Mouse (Mus musculus) neural tube, embryonic 15.5 days (tissue): ENCODE measurements around the gene Mlf2. TPM values are rescaled to one million over a fixed set of nuclear protein-coding genes. Genes with fewer than 3 reads are reported as not detected.
A peak's percentile ranks its signal among the peaks of the same experiment; 100 is the strongest.

Experiments
- ATAC-seq: fragments of 200-750 bp; cut with Nextera tagmentation; 2 replicates; pipeline ENCODE4 v1.8.0; 2017; ENCODE audit warnings: mild to moderate bottlenecking, moderate TSS enrichment, moderate library complexity; ENCODE audit not compliant: low FRiP score
- H3K27ac ChIP-seq: fragments of 300-500 bp; sonication (generic); replicated peaks from 2 replicates; pipeline ENCODE4 v1.5.1; 2015; ENCODE audit warnings: mild to moderate bottlenecking, inconsistent platforms
- H3K27me3 ChIP-seq: fragments of 300-500 bp; sonication (generic); replicated peaks from 2 replicates; pipeline ENCODE4 v1.6.1; 2015; ENCODE audit warnings: inconsistent platforms
- H3K36me3 ChIP-seq: fragments of 300-500 bp; sonication (generic); 2 replicates; pipeline ENCODE4 v1.6.1; 2015; ENCODE audit warnings: inconsistent platforms
- H3K4me1 ChIP-seq: fragments of 300-500 bp; sonication (generic); 2 replicates; pipeline ENCODE4 v1.6.1; 2015; ENCODE audit warnings: inconsistent platforms
- H3K4me2 ChIP-seq: fragments of 300-500 bp; sonication (generic); 2 replicates; pipeline ENCODE4 v1.6.1; 2015; ENCODE audit warnings: inconsistent platforms, mild to moderate bottlenecking, moderate library complexity
- H3K4me3 ChIP-seq: fragments of 300-500 bp; sonication (generic); replicated peaks from 2 replicates; pipeline ENCODE4 v1.5.1; 2015; ENCODE audit warnings: mild to moderate bottlenecking, inconsistent platforms
- H3K9ac ChIP-seq: fragments of 300-500 bp; sonication (generic); replicated peaks from 2 replicates; pipeline ENCODE4 v1.6.1; 2015; ENCODE audit warnings: mild to moderate bottlenecking, inconsistent platforms
- H3K9me3 ChIP-seq: fragments of 300-500 bp; sonication (generic); replicated peaks from 2 replicates; pipeline ENCODE4 v1.6.1; 2016; ENCODE audit warnings: inconsistent platforms
- WGBS: fragments of 180-500 bp; shearing (Covaris S2); methylation state at CpG from one replicate; pipeline ENCODE4 v1.1.7; 2015; ENCODE audit warnings: mixed read lengths; 5-methylcytosine and 5-hydroxymethylcytosine counted together
- polyA plus RNA-seq: library from polyadenylated mRNA; unstranded; fragments of >200 nt; fragmentation: Nextera tagmentation; extraction: Ambion mirVana; gene quantifications from 2 replicates; pipeline ENCODE4 v1.2.1, GENCODE M21; 2015

The Mlf2 gene
- polyA plus RNA-seq, 1 experiment from 2014 or later: 603 TPM

DNA sequence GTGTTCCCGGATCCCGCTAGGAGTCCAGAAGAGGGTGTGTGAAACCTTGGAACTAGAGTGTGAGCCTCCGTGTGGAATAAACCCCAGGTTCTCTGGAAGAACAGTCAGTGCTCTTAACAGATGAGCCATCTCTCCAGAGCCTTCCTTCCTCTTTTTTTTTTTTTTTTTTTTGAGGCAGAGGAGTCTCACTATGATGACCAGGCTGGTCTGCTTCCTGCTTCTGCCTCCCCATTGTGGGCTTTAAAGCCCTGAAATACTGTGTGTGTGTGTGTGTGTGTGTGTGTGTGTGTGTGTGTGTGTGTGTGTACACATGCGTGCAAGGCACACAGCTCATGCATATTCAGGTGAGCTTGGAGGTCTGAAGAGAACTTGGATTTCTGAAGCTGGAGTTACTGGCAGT is 9.6 kb upstream of the Mlf2 start:
- H3K9me3 ChIP-seq: no peaks in the 10 kb centered on the region
- peaks cover 34% of the 10 kb centered on the region for H3K4me1 ChIP-seq
- no peak overlapping the region for H3K4me2 ChIP-seq
- no peaks in the 10 kb centered on the region for H3K27me3 ChIP-seq
- ATAC-seq: no peak
- no peaks in the 10 kb centered on the region for H3K36me3 ChIP-seq
- no peak overlapping the region for H3K9ac ChIP-seq
- 63% methylated on average over 4 of the region's 4 CpGs for WGBS
- H3K4me3 ChIP-seq: no peak overlapping the region
- peak overlapping the region; percentile 100 for H3K27ac ChIP-seq

DNA sequence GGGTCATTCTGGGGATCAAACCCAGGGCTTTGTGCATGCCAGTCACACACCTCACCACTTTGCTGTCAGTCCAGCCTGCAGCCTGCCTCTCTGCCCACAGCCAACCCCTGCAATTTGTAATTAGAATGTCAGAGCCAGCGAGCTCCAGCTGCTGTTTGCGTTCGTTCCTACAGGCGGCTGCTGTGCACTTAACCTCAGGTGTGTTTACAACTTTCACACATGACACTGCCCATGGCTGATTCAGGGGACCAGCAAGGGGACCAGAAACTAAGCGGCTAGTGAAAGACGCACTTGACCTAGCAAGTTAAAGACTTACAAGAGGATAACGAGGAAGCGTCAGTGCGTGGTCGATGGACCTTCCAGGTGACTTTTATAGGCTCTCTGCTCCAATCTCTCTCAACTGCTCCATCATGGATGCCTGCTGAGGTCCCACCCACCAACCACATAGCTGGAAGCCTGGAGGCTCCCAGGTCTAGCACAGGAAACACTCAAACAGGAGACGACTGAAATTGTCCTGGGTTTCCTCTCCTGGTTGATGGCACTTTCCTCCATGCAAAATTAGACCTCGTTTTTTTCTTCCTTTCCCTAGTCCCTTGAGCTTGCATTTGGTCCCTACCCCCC is 5.9 kb upstream of the Mlf2 start:
- Histone ChIP-seq H3K4me3 (no peak overlapping the region), H3K4me2 (no peak overlapping the region; the same call in 1 of the 2 replicates), H3K27me3 (no peaks in the 10 kb centered on the region), H3K27ac (no peak overlapping the region; the same call in 1 of the 2 replicates), H3K9me3 (no peaks in the 10 kb centered on the region), H3K9ac (no peak overlapping the region), H3K36me3 (no peaks in the 10 kb centered on the region), H3K4me1 (peaks cover 20% of the 10 kb centered on the region)
- 34% methylated on average over 12 of the region's 12 CpGs for WGBS
- ATAC-seq: no peak

DNA sequence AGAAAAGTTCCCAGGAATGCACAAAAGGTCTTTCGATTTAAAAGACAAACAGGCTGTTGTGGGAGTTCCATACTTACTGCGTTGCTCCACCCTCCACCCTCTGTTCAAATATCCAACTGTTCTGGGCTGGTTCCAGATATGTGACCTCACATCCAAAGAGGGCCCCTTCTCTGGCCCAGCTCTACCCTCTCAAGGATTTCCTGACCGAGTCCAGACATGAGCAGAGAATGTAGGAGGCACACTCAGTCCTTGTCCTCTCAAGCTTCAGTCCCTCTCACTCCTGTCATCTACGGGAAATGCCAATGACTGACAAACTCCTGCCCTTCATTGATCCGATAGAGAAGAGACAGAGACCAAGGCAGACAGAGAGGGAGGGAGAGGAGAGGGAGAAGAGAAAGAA is 5.2 kb upstream of the Mlf2 start:
- Histone ChIP-seq H3K4me1 (peaks cover 18% of the 10 kb centered on the region), H3K9ac (no peak overlapping the region), H3K27ac (no peak overlapping the region), H3K9me3 (no peaks in the 10 kb centered on the region), H3K27me3 (no peaks in the 10 kb centered on the region), H3K36me3 (no peaks in the 10 kb centered on the region), H3K4me2 (no peak overlapping the region; the same call in 1 of the 2 replicates), H3K4me3 (no peak overlapping the region)
- WGBS: 61% methylated on average over 5 of the region's 5 CpGs
- ATAC-seq: no peak

DNA sequence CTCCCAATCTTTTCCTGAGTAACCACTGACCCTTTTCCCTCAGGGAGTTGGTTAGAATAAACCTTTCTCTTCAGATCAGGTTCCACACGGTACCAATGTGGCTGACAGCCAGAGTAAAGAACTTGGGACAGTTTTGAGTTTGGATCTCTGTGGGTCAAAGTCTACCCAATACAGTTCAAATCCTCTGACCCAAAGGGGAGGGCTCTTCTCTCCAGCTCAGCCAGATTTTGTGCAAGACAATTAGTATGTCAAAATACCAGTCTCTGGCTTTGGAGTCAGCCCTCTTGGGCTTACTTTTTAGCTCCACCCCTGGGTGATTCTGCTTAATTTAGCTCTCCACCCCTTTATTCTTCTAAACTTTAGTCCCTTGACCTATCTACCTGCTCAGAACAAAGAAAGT is 955 bp upstream of the Mlf2 start:
- Histone ChIP-seq H3K27me3 (no peaks in the 10 kb centered on the region), H3K4me3 (peak overlapping the region; percentile 97), H3K4me2 (peak overlapping the region; percentile 87), H3K4me1 (peaks cover 36% of the 10 kb centered on the region), H3K27ac (peak overlapping the region; percentile 97), H3K9ac (peak overlapping the region; percentile 26), H3K36me3 (peaks cover 20% of the 10 kb centered on the region), H3K9me3 (no peaks in the 10 kb centered on the region)
- WGBS: 31% methylated on average over 1 of the region's 1 CpGs
- ATAC-seq: no peak

DNA sequence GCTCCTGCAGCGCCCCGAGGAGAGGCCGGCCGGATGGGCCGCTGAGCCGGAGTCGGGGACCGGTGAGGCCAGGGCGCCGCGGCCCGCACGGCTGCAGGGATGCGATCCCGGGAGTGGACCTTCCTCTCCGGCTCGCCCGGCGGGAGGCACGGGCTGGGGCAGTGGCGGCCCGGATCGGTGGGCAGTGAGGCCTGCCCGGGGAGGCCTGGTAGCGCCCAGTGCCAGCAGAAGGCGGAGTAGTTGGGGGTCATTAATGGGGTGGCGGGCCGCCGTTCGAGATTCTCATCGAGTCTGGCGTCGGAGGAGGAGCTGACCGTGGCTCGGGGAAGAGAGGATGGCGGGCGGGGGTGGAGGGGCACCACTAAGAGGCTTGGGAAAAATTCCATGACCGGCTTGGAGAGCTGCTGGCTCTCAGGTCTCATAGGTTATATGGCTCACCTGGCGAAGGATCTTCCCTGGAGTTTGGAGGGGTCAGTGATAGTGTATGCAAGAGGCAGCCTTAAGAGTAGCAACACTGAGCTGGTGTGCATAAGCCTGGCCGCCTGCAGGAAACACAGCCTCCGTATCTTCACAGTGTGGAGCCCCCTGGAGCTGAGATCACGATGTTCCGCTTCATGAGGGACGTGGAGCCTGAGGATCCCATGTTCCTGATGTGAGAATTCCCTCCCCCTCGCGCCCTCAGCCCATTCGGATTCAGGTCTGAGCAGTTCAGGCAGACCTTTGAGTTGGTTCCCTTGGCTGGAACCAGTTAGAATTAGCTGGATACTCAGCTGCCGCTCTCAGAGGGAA is 533 bp downstream of the Mlf2 start:
- peaks cover 35% of the 10 kb centered on the region for H3K36me3 ChIP-seq
- H3K27me3 ChIP-seq: no peaks in the 10 kb centered on the region
- H3K9me3 ChIP-seq: no peaks in the 10 kb centered on the region
- H3K4me2 ChIP-seq: peak overlapping the region; percentile 87
- ATAC-seq: peak; percentile 33
- peak overlapping the region; percentile 97 for H3K27ac ChIP-seq
- WGBS: 3% methylated on average over 43 of the region's 48 CpGs
- peak overlapping the region; percentile 97 for H3K4me3 ChIP-seq
- peaks cover 36% of the 10 kb centered on the region for H3K4me1 ChIP-seq
- peak overlapping the region; percentile 96 for H3K9ac ChIP-seq

DNA sequence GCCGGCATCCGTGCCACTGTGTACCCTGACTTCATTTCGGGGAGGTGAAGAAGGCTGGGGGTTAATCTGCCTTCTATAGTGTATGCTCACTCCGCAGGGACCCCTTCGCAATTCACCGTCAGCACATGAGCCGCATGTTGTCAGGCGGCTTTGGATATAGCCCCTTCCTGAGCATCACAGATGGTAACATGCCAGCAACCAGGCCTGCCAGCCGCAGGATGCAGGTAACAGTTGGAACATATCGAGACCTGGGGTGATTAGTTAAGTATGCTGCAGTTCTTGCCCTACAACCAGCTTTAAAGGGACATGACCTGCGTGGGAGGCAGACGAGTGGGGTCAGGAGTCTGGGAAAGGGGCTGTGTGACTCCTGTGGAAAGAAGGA is 1.1 kb downstream of the Mlf2 start:
- Histone ChIP-seq H3K27me3 (no peaks in the 10 kb centered on the region), H3K9me3 (no peaks in the 10 kb centered on the region), H3K36me3 (peaks cover 41% of the 10 kb centered on the region), H3K9ac (peak overlapping the region; percentile 96), H3K27ac (peak overlapping the region; percentile 97), H3K4me1 (peaks cover 36% of the 10 kb centered on the region), H3K4me3 (peak overlapping the region; percentile 97), H3K4me2 (peak overlapping the region; percentile 87)
- 47% methylated on average over 12 of the region's 12 CpGs for WGBS
- ATAC-seq: no peak

DNA sequence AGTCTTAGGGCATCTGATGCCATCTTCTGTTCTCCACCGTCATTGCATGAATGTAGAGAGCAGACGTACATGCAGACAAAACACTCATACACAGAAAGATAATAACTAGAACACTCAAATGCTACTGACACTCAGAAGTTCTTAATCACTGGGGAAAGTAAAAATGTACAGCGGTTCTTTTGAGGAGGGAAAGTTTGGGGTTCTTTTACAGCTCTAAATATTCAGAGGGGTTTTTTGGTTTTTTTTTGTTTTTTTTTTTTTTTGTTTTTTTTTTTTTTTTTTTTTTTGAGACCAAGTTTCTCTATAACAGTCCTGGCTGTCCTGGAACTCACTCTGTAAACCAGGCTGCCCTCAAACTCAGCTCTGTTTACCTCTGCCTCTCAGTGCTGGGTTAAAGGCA is 1.9 kb downstream of the Mlf2 start:
- H3K9me3 ChIP-seq: no peaks in the 10 kb centered on the region
- H3K9ac ChIP-seq: no peak overlapping the region
- H3K27me3 ChIP-seq: no peaks in the 10 kb centered on the region
- peaks cover 46% of the 10 kb centered on the region for H3K36me3 ChIP-seq
- H3K4me3 ChIP-seq: peak overlapping the region; percentile 97; the same call in 1 of the 2 replicates
- peak overlapping the region; percentile 87; the same call in 1 of the 2 replicates for H3K4me2 ChIP-seq
- peaks cover 36% of the 10 kb centered on the region for H3K4me1 ChIP-seq
- WGBS: 93% methylated on average over 3 of the region's 3 CpGs
- ATAC-seq: no peak
- no peak overlapping the region for H3K27ac ChIP-seq

DNA sequence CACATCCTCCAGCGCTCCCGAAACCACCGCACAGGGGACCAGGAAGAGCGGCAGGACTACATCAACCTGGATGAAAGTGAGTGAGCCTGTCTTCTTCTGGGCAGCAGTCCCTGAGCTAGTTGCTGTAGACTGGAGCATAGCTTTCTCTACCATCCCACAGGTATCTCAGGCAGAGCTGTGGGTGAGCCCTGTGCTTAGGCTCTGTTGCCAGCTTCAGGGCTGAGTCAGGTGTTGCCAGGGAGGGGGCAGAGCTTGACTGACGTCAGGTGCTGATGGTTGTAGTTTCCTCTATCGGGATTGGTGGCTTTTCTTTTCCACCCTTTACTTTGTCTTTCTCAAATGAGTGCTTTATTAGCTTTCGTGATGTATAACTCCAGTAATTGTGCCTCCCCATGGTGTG is 3.5 kb downstream of the Mlf2 start:
- 0 out of 2 replicates have a peak overlapping the region, but pooled peaks have one; percentile 30 for H3K9ac ChIP-seq
- 96% methylated on average over 7 of the region's 7 CpGs for WGBS
- H3K27me3 ChIP-seq: no peaks in the 10 kb centered on the region
- H3K36me3 ChIP-seq: peaks cover 52% of the 10 kb centered on the region
- H3K4me3 ChIP-seq: no peak overlapping the region
- no peak overlapping the region for H3K4me2 ChIP-seq
- H3K27ac ChIP-seq: no peak overlapping the region
- peaks cover 35% of the 10 kb centered on the region for H3K4me1 ChIP-seq
- H3K9me3 ChIP-seq: no peaks in the 10 kb centered on the region
- no peak for ATAC-seq

DNA sequence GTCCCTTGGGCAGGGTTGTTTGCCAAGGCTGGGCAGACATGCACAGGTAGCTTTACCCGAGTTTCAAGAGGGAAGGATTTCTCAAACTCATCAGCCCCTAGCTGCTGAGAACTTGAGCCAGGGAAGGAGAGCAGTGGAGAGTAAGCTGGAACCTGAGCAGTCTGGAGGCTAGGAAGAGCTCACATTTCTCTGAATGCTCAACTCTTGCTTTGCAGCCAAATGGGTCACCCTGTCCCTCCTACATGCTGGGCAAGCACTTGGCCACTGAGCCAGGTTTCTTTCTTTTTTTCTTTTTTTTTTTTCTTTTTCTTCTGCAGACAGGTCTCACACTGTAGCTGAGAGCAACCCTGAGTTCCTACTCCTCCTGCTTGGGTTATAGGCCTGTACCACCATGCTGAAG is 5.5 kb downstream of the Mlf2 start:
- Histone ChIP-seq H3K9ac (no peak overlapping the region), H3K4me2 (no peak overlapping the region)
- 93% methylated on average over 1 of the region's 1 CpGs for WGBS

DNA sequence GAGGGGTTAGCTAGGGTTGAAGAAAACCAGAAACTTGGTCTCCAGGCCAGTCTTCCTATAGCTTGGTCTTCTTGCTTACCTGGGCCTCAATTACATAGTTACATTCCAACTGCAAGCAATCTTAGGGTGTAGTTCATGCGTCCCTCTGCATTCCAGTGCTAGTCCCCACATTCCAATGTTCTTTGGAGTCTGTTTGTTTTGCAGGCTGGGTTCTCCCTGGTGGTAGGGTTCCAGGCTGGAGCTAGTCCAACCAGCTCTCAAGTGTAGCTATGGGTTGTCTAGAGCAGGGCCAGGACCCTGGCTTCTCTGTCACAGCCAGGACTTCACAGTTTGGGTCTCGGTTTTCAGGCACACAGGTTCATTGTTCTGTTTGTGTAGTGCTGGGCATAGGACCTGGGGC is 6.3 kb downstream of the Mlf2 start:
- H3K9me3 ChIP-seq: no peaks in the 10 kb centered on the region
- peaks cover 52% of the 10 kb centered on the region for H3K36me3 ChIP-seq
- no peaks in the 10 kb centered on the region for H3K27me3 ChIP-seq
- ATAC-seq: no peak
- H3K4me2 ChIP-seq: no peak overlapping the region
- peaks cover 18% of the 10 kb centered on the region for H3K4me1 ChIP-seq
- no peak overlapping the region for H3K27ac ChIP-seq
- 83% methylated on average over 2 of the region's 2 CpGs for WGBS
- H3K9ac ChIP-seq: no peak overlapping the region
- no peak overlapping the region for H3K4me3 ChIP-seq

More for the DNA sequence above, 5.5 kb downstream of the Mlf2 start:
- no peak for ATAC-seq
- H3K4me3 ChIP-seq: no peak overlapping the region
- no peak overlapping the region for H3K27ac ChIP-seq
- peaks cover 25% of the 10 kb centered on the region for H3K4me1 ChIP-seq
- peaks cover 52% of the 10 kb centered on the region for H3K36me3 ChIP-seq
- no peaks in the 10 kb centered on the region for H3K27me3 ChIP-seq
- H3K9me3 ChIP-seq: no peaks in the 10 kb centered on the region

DNA sequence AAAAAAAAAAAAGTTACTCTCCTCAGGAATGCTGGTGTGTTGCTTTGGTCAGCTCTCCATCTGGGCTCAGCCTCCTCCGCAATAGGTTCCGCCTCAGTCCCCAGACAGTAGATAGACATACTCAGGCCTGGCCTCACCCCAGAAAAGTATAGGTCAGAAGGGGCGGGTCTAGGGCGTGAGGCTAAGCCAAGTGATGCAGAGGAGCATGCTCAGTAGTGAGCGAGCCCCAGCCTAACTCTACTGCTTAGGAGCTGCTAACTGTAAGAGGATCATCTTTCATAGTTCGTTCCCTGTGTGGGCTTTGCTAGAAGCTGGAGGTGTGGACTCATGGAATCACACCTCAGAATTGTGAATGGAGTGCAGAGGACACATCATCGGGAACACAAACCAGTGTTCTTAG is 7.4 kb downstream of the Mlf2 start:
- no peaks in the 10 kb centered on the region for H3K9me3 ChIP-seq
- WGBS: 94% methylated on average over 7 of the region's 7 CpGs
- ATAC-seq: no peak
- peaks cover 49% of the 10 kb centered on the region for H3K36me3 ChIP-seq
- H3K9ac ChIP-seq: no peak overlapping the region
- no peak overlapping the region for H3K27ac ChIP-seq
- no peaks in the 10 kb centered on the region for H3K27me3 ChIP-seq
- H3K4me2 ChIP-seq: no peak overlapping the region
- peaks cover 13% of the 10 kb centered on the region for H3K4me1 ChIP-seq
- H3K4me3 ChIP-seq: no peak overlapping the region

DNA sequence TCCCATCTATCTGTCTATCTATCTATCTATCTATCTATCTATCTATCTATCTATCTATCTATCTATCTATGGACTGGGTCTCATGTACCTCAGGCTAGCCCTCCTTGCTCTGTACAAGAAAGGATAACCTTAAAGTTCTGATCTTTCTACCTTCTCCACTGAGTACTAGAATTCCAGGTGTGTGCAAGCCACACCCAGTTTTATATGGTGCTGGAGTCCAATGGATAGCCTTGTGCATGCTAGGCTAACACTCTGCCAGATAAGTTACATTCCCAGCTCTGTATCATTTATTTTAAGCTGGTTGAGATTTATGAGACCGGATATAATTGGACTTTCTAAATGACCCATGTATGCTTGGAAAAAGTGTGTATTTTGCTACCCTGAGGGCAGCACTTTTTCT is 10.5 kb downstream of the Mlf2 start:
- H3K4me3 ChIP-seq: no peak overlapping the region
- no peak overlapping the region for H3K4me2 ChIP-seq
- H3K36me3 ChIP-seq: peaks cover 18% of the 10 kb centered on the region
- H3K4me1 ChIP-seq: no peaks in the 10 kb centered on the region
- no peaks in the 10 kb centered on the region for H3K9me3 ChIP-seq
- H3K9ac ChIP-seq: no peak overlapping the region
- H3K27ac ChIP-seq: no peak overlapping the region
- 100% methylated on average over 1 of the region's 1 CpGs for WGBS
- ATAC-seq: no peak
- no peaks in the 10 kb centered on the region for H3K27me3 ChIP-seq
